Mouse (Mus musculus) cerebellum, adult 9-10 months (tissue): ENCODE results near the gene Mb21d2.

Source experiments
- DNase-seq: peaks from one replicate; pipeline ENCODE4 v3.0.0; 2022

The Mb21d2 gene

GRCm38 (mm10) chr16:28858210-28859008 is 71.1 kb downstream of the Mb21d2 start:
- DNase-seq = no peak

- no peak for DNase-seq
Measured at GRCm38 (mm10) chr16:28851409-28851821, 78.1 kb downstream of the Mb21d2 start.

DNA sequence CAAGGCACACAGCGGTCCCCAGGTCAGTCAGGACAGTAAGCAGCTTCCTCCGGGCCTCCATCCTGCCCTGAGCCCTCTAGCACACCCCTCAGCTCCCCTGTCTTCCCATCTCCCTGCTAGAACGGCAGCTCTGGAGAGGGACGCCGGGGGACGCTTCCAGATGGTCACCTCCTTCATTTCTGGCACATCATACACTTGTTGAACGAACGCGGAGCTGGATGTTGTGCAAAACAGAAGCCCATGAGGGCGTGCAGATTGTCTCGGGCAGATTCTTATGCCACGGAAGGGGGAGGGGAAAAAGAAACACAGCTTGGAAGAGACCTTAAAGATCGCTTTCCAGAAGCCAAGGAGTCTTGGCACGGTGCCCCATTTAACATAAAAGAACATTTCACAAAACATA is 78.6 kb downstream of the Mb21d2 start:
- no peak for DNase-seq

GRCm38 (mm10) chr16:28846123-28846522 is 83.3 kb downstream of the Mb21d2 start:
- no peak for DNase-seq

DNA sequence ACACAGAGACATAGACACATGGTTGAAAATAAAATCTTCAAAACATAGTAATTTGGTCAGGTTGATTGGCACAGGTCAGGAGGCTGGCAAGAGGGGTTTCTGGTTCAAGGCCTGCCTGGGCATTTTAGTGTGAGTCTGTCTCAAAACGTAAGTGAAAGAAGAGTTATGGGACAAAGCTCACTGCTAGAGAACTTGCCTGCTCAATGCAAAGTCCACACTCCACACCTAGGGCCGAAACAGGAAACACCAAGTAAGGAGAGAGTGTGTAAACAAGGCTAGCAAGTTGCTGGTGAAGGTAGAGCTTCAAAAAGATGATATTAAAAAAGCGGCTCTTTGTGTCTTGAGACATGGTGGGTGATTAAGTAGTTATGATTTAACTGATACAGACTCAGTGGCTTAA is 84.1 kb downstream of the Mb21d2 start:
- DNase-seq = no peak

DNA sequence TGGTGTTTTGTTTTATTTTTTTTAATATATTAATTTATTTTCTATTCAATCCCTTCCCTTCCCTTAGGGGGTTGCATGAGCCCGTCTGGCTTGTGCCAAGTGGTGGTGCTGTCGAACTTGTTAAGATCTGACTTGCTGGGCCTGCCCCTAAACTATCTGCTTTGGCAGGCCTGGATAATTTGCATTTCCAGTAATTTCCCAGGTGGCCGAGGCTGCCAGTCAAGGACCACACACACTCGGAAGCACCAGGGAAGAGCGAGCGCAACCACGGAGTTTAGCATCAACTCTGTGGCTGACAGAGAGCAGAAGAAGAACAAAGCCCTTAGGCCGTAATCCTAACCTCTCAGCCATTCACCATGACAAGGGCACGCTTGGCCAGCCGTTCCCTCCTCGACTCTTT is 88.4 kb downstream of the Mb21d2 start:
- no peak for DNase-seq

GRCm38 (mm10) chr16:28840075-28840974 is 89.1 kb downstream of the Mb21d2 start:
- DNase-seq = peak; percentile 77

GRCm38 (mm10) chr16:28839575-28839974 is 89.9 kb downstream of the Mb21d2 start:
- no peak for DNase-seq

- DNase-seq = peak; percentile 80
Measured at GRCm38 (mm10) chr16:28838016-28838415, 91.5 kb downstream of the Mb21d2 start.

- DNase-seq = no peak
Measured at GRCm38 (mm10) chr16:28832085-28832635, 97.3 kb downstream of the Mb21d2 start.

DNA sequence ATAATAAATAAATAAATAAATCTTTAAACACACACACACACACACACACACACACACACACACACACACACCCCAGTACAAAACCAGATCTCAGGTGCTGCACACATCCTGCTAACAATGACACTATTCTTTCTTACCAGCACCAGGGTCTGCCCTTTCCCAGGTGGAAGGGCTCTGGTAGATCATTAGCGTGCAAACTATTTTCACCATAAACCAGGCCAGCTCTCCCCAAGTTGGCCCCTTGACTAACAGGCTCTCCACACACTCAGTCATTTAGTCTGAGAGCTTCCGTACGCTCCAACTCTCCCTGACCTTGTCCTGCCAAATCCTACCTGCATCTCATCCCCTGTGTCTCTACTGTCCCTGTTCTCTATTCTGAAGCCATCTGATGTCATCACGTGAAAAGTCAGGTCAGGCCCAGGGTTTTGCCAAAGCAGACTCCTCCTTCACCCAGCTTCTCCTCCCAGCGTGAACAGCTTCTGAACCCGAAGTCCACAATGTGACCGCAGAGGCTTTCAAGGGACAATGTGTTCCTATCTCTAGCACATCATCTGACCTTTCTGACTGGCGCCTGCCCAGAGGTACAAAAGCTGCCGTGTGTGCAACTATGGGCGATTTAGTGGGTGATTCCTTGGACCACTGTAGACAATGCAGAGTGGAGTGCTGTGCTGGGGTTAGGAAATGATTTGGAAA is 100.1 kb downstream of the Mb21d2 start:
- no peak for DNase-seq

- DNase-seq = no peak
Measured at GRCm38 (mm10) chr16:28824781-28825180, 104.7 kb downstream of the Mb21d2 start.

GRCm38 (mm10) chr16:28821774-28822173 is 107.7 kb downstream of the Mb21d2 start:
- no peak for DNase-seq

DNA sequence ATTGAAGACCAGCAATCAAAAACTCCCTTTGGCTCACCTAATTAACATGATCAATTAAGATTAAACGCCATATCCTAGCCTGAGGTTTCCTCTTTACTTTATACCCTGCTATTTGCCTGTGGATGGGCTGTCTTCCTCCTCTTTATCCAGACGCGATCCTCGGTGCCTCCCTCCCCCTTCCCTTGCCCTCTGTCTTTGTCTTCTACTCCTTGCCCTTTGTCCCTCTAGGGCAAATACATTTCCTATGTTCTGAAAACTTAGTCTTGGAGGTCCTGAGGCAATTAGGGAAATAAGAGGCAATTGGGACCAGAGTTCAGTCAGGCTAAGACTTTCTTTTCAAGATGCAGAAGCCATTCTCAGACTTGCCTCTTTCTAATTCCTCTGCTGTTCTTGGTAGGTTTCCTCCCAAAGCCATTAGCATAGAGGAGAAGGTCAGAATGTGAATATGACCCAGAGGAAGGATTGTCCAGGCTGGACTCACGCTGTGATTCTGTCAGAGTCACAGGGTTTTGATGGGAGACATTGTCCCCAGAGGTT is 110.7 kb downstream of the Mb21d2 start:
- DNase-seq = no peak

DNA sequence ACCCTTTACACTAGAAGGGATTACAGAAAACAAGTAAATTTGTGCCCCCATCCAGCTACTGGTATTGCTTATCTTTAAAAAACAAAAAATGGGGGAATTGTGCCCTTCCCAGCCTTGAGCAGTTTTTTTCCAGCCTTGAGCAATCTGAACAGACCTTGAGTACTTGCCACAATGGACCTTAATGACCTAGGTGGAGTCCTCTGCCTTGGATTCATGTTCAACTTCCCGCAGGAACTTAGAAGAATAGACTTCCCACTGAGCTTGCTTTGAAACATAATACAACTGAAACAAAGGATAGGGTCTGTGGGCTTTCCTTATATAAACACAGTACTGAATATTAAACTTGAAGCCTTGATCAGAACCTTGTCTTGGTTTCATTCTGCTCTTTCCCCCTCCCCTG is 116.2 kb downstream of the Mb21d2 start:
- no peak for DNase-seq

- no peak for DNase-seq
Measured at GRCm38 (mm10) chr16:28809089-28809488, 120.4 kb downstream of the Mb21d2 start.

GRCm38 (mm10) chr16:28793115-28793514 is 136.4 kb downstream of the Mb21d2 start:
- DNase-seq = peak; percentile 62
